Mouse (Mus musculus) spleen, adult 2 months (tissue): ENCODE measurements around the gene Wars.

Experiments used
- CTCF ChIP-seq: fragments of 200-500 bp; IDR thresholded peaks from 2 replicates; pipeline ENCODE4 v1.5.1; 2011; ENCODE audit warnings: mild to moderate bottlenecking, inconsistent platforms; ENCODE audit not compliant: insufficient read depth, insufficient read length, insufficient replicate concordance; ENCODE audit errors: extremely low read depth
- POLR2A ChIP-seq: fragments of 200-500 bp; IDR thresholded peaks from 2 replicates; pipeline ENCODE4 v1.6.1; 2011; ENCODE audit warnings: low read depth, low read length, inconsistent platforms

DNA sequence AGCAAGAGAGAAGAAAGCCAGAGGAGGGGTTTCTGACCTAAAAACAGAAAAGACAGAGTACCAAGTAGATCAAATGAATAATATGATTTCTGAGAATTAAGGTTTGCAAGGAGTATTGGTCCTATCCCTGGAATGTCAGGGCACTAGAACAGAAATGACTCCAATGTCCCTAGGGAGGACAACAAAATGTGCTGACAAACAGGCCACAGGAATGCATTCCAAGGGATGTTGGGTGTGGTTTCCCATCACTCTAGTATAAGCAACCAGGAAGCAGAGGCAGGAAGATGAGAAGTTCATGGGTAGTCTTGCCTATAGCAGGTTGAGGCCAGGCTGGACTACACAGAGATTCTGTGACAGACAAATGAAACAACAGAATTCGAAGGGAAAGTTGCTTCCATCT lies 8.1 kb downstream of the Wars start:
- no peak for TF ChIP-seq CTCF
- TF ChIP-seq POLR2A: no peak
